Mouse (Mus musculus) hindbrain, embryonic 13.5 days (tissue): ENCODE results near the gene Rab19. TPM values are rescaled to one million over a fixed set of nuclear protein-coding genes. Genes with fewer than 3 reads are reported as not detected.
"Not testable (repeated sequence)": the region's sequence is repeated elsewhere in the genome, so short reads cannot be mapped to it uniquely, and the experiment has no call there.

Experiments
- ATAC-seq: fragments of 200-750 bp; cut with Nextera tagmentation; 2 replicates; pipeline ENCODE4 v1.8.0; 2017; ENCODE audit warnings: moderate TSS enrichment; ENCODE audit not compliant: low FRiP score
- H3K27ac ChIP-seq: fragments of 300-500 bp; sonication (generic); 2 replicates; pipeline ENCODE4 v1.5.1; 2015; ENCODE audit warnings: inconsistent platforms, mild to moderate bottlenecking, moderate library complexity
- H3K27me3 ChIP-seq: fragments of 300-500 bp; sonication (generic); 2 replicates; pipeline ENCODE4 v1.6.1; 2015; ENCODE audit warnings: mild to moderate bottlenecking, inconsistent platforms
- H3K36me3 ChIP-seq: fragments of 300-500 bp; sonication (generic); 2 replicates; pipeline ENCODE4 v1.6.1; 2015; ENCODE audit warnings: mild to moderate bottlenecking, inconsistent platforms
- H3K4me1 ChIP-seq: fragments of 300-500 bp; sonication (generic); replicated peaks from 2 replicates; pipeline ENCODE4 v1.6.1; 2015; ENCODE audit warnings: inconsistent platforms
- H3K4me2 ChIP-seq: fragments of 300-500 bp; sonication (generic); 2 replicates; pipeline ENCODE4 v1.6.1; 2015; ENCODE audit warnings: inconsistent platforms, mild to moderate bottlenecking, moderate library complexity
- H3K4me3 ChIP-seq: fragments of 300-500 bp; sonication (generic); 2 replicates; pipeline ENCODE4 v1.5.1; 2015; ENCODE audit warnings: mild to moderate bottlenecking, inconsistent platforms
- H3K9ac ChIP-seq: fragments of 300-500 bp; sonication (generic); 2 replicates; pipeline ENCODE4 v1.6.1; 2015; ENCODE audit warnings: mild to moderate bottlenecking, inconsistent platforms
- H3K9me3 ChIP-seq: fragments of 300-500 bp; sonication (generic); 2 replicates; pipeline ENCODE4 v1.6.1; 2016; ENCODE audit warnings: inconsistent platforms
- WGBS: fragments of 180-500 bp; shearing (Covaris S2); methylation state at CpG from one replicate; pipeline ENCODE4 v1.1.7; 2015; 5-methylcytosine and 5-hydroxymethylcytosine counted together
- polyA plus RNA-seq: library from polyadenylated mRNA; unstranded; fragments of >200 nt; fragmentation: Nextera tagmentation; extraction: Ambion mirVana; gene quantifications from 2 replicates; pipeline ENCODE4 v1.2.1, GENCODE M21; 2015

The Rab19 gene
- 0.25 and 0.34 TPM in 2 replicates for polyA plus RNA-seq

- Histone ChIP-seq H3K9ac (no peak within 1 kb of the TSS), H3K27me3 (peaks cover 24% of the 10 kb centered on the region), H3K4me3 (peak within 1 kb of the TSS; percentile 20), H3K36me3 (no peaks in the 10 kb centered on the region), H3K9me3 (no peaks in the 10 kb centered on the region), H3K4me1 (peaks cover 14% of the 10 kb centered on the region), H3K27ac (no peak within 1 kb of the TSS), H3K4me2 (peak within 1 kb of the TSS; percentile 46)
- 12% methylated on average over 20 of the region's 20 CpGs for WGBS
- no peak for ATAC-seq
Measured at GRCm38 (mm10) chr6:39381125-39381880, at the start of gene Rab19. Rab19 (plus strand) TSS chr6:39381175.

DNA sequence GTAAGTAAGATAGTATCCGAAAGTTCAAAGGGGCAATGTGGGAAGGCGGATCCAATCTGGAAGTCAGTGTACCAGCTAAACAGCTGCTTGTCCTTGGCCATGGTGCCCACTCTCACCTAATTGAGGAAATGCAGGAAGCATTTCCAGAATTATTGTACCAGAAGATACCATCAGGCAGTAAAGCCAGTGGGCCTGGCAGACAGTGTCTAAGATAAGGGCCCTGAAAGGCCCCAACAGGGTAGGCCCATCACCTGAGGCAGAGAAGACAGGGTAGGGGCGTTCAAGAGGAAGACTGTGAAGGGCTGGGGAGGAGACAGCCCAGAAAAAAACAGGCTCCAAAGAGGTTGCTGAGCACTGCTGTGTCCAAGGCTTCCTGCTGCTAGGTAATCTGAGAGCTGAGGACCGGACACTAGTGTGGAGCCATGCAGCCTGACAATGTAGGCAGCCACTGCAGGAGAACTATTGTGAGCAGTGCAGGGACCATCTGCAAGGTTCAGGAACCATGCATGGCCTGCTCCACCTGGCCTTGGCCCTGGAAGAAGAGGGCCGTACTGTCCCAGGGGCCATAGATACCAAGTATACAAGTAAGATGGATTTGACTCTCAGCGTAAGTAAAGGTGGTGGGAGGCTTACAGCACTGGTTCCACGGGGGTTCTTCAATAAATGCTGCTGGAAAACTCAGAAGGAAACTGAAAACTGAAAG lies 48.8 kb upstream of the Rab19 start:
- ATAC-seq: no peak
- Histone ChIP-seq H3K4me1 (no peaks in the 10 kb centered on the region), H3K4me3 (no peak overlapping the region), H3K27me3 (no peaks in the 10 kb centered on the region), H3K9ac (no peak overlapping the region), H3K9me3 (no peaks in the 10 kb centered on the region), H3K4me2 (no peak overlapping the region), H3K27ac (no peak overlapping the region), H3K36me3 (peaks cover 48% of the 10 kb centered on the region)
- WGBS: 86% methylated on average over 7 of the region's 7 CpGs

- 91% methylated on average over 7 of the region's 7 CpGs for WGBS
Measured at GRCm38 (mm10) chr6:39334224-39334623, 46.8 kb upstream of the Rab19 start.

GRCm38 (mm10) chr6:39334873-39335272 lies 46.1 kb upstream of the Rab19 start:
- WGBS: 92% methylated on average over 3 of the region's 3 CpGs
- Histone ChIP-seq H3K4me2 (no peak overlapping the region), H3K4me1 (no peaks in the 10 kb centered on the region), H3K36me3 (peaks cover 64% of the 10 kb centered on the region), H3K9ac (no peak overlapping the region), H3K9me3 (no peaks in the 10 kb centered on the region), H3K4me3 (no peak overlapping the region), H3K27me3 (no peaks in the 10 kb centered on the region), H3K27ac (no peak overlapping the region)
- ATAC-seq: no peak

More at GRCm38 (mm10) chr6:39334224-39334623, 46.8 kb upstream of the Rab19 start:
- no peak for ATAC-seq
- Histone ChIP-seq H3K27ac (no peak overlapping the region), H3K4me1 (no peaks in the 10 kb centered on the region), H3K36me3 (peaks cover 61% of the 10 kb centered on the region), H3K4me2 (no peak overlapping the region), H3K4me3 (no peak overlapping the region), H3K9ac (no peak overlapping the region), H3K9me3 (no peaks in the 10 kb centered on the region), H3K27me3 (no peaks in the 10 kb centered on the region)

GRCm38 (mm10) chr6:39338359-39338758 lies 42.6 kb upstream of the Rab19 start:
- Histone ChIP-seq H3K4me1 (no peaks in the 10 kb centered on the region), H3K4me3 (no peak overlapping the region), H3K27me3 (no peaks in the 10 kb centered on the region), H3K9me3 (no peaks in the 10 kb centered on the region), H3K36me3 (peaks cover 70% of the 10 kb centered on the region), H3K9ac (no peak overlapping the region), H3K4me2 (no peak overlapping the region), H3K27ac (no peak overlapping the region)
- ATAC-seq: no peak
- 80% methylated on average over 8 of the region's 8 CpGs for WGBS

GRCm38 (mm10) chr6:39341798-39342197 lies 39.2 kb upstream of the Rab19 start:
- WGBS: 93% methylated on average over 2 of the region's 2 CpGs
- Histone ChIP-seq H3K27me3 (no peaks in the 10 kb centered on the region), H3K4me2 (no peak overlapping the region), H3K9ac (no peak overlapping the region), H3K4me3 (no peak overlapping the region), H3K9me3 (no peaks in the 10 kb centered on the region), H3K4me1 (peaks cover 19% of the 10 kb centered on the region), H3K36me3 (peaks cover 64% of the 10 kb centered on the region), H3K27ac (no peak overlapping the region)
- ATAC-seq: no peak

GRCm38 (mm10) chr6:39344020-39344419 lies 37.0 kb upstream of the Rab19 start:
- Histone ChIP-seq H3K9ac (no peak overlapping the region), H3K4me3 (no peak overlapping the region), H3K36me3 (peaks cover 51% of the 10 kb centered on the region), H3K4me1 (peaks cover 37% of the 10 kb centered on the region), H3K4me2 (no peak overlapping the region), H3K27ac (no peak overlapping the region), H3K9me3 (no peaks in the 10 kb centered on the region), H3K27me3 (no peaks in the 10 kb centered on the region)
- peak; percentile 78 for ATAC-seq
- 29% methylated on average over 12 of the region's 12 CpGs for WGBS

- WGBS: 23% methylated on average over 7 of the region's 7 CpGs
- no peak for ATAC-seq
Measured at GRCm38 (mm10) chr6:39345430-39345829, 35.5 kb upstream of the Rab19 start.

DNA sequence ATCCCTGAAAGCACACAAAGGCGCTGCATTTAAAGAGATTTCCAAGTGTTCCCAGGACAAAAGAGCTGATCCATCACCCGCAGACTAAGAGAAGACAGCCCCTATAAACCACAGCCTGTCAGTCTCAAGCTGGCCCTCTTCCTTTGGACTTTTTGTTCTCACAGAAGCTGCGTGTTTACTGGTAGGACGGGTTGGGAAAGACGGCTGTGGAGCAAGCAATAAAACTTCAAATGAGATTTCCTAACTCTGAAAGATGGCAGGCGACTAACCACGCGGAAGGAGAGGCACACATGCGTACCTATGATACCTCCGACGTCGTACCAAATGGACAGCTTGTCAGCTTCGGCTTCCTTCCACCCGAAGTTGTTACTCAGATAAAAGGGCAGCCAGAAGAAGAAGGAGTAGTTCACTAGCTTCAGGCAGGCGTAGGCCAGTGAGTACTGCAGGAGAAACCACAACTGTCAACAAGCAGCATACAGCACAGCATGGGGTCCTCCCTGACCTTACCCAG lies 33.9 kb upstream of the Rab19 start:
- no peak for ATAC-seq
- H3K4me1 ChIP-seq: peaks cover 42% of the 10 kb centered on the region
- H3K4me3 ChIP-seq: no peak overlapping the region
- H3K9ac ChIP-seq: no peak overlapping the region
- no peaks in the 10 kb centered on the region for H3K9me3 ChIP-seq
- H3K27me3 ChIP-seq: no peaks in the 10 kb centered on the region
- WGBS: 10% methylated on average over 15 of the region's 15 CpGs
- peak overlapping the region; percentile 58 for H3K27ac ChIP-seq
- H3K4me2 ChIP-seq: no peak overlapping the region
- peaks cover 68% of the 10 kb centered on the region for H3K36me3 ChIP-seq

More at GRCm38 (mm10) chr6:39345430-39345829, 35.5 kb upstream of the Rab19 start:
- no peak overlapping the region for H3K4me2 ChIP-seq
- no peaks in the 10 kb centered on the region for H3K9me3 ChIP-seq
- no peak overlapping the region; the same call in 1 of the 2 replicates for H3K9ac ChIP-seq
- no peak overlapping the region for H3K4me3 ChIP-seq
- H3K27me3 ChIP-seq: no peaks in the 10 kb centered on the region
- H3K36me3 ChIP-seq: peaks cover 61% of the 10 kb centered on the region
- H3K27ac ChIP-seq: peak overlapping the region; percentile 18; the same call in 1 of the 2 replicates
- H3K4me1 ChIP-seq: peaks cover 42% of the 10 kb centered on the region

DNA sequence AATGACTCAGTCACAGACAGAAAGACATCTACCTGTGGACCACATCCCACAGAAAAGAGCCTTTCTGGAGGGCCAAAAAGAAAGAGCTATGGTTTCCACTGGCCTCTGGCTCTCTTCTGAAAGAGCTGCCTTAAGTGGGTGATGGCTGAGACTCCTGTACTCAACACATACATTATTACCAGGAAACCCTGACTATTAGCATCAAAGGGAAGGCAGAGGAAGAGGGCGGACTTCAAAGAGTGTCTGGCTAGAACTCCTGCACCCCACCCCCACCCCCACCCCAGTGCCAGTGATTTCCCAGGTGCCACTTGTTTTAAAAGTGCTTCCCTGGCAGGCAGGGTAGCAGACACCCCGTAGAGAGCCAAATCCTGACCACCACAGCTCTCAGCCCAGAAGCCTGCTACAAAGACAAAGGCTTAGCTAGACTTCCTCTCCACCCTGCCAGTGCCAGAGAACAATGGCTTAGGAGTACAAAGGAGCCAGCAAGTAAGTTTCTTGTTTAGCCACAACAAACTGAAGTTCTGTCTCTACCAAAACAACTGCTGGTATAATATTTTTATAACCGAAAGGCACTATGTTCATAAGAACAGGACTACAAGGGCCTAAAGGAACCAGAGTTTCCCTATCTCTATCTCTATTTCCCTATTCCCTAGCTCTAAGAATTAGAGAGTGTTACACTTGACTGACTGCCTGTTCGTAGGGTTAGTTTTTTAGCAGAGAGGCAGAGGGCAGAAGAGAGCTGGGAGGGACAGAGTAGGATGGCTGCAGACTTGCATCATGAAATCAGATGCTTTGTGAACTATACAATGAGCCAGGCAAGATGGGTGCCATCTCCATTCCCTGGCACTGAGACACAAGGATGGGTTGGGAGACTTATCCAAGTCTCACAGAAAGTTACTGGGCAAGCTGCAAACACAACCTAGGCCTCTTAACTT lies 32.8 kb upstream of the Rab19 start:
- peak overlapping the region; percentile 62 for H3K27ac ChIP-seq
- peak overlapping the region; percentile 29; the same call in 1 of the 2 replicates for H3K9ac ChIP-seq
- no peak overlapping the region for H3K4me2 ChIP-seq
- peaks cover 66% of the 10 kb centered on the region for H3K36me3 ChIP-seq
- H3K27me3 ChIP-seq: no peaks in the 10 kb centered on the region
- no peaks in the 10 kb centered on the region for H3K9me3 ChIP-seq
- ATAC-seq: no peak
- 15% methylated on average over 4 of the region's 4 CpGs for WGBS
- H3K4me1 ChIP-seq: peaks cover 42% of the 10 kb centered on the region
- H3K4me3 ChIP-seq: no peak overlapping the region

DNA sequence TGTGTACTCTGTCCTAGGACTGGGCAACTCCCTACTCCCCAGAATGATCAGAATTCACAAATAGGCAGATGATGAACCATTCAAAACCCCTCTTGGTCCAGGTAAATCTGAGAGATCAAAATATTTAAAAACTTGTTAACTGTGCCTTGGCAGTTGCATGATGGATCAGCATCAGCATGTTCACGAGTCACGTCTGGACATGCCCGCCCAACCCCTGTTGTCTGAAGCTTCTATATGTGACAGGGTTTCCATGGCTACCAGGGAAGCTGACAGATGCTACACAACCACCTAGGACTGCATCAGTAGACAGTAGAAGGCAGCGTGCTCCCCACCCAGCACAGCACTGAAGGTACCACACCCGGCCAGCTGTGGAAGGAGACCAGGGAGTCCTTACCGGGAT lies 32.0 kb upstream of the Rab19 start:
- 0 out of 2 replicates have a peak overlapping the region, but pooled peaks have one; percentile 62 for H3K27ac ChIP-seq
- H3K4me3 ChIP-seq: no peak overlapping the region
- 46% methylated on average over 6 of the region's 6 CpGs for WGBS
- H3K4me2 ChIP-seq: no peak overlapping the region
- peaks cover 42% of the 10 kb centered on the region for H3K4me1 ChIP-seq
- no peaks in the 10 kb centered on the region for H3K9me3 ChIP-seq
- ATAC-seq: no peak
- H3K27me3 ChIP-seq: no peaks in the 10 kb centered on the region
- H3K36me3 ChIP-seq: peaks cover 67% of the 10 kb centered on the region
- H3K9ac ChIP-seq: no peak overlapping the region

GRCm38 (mm10) chr6:39359207-39359606 lies 21.8 kb upstream of the Rab19 start:
- H3K9me3 ChIP-seq, H3K27ac ChIP-seq, H3K4me2 ChIP-seq, H3K4me1 ChIP-seq, H3K27me3 ChIP-seq, H3K4me3 ChIP-seq, H3K9ac ChIP-seq, ATAC-seq: not testable (repeated sequence)
- WGBS: 97% methylated on average over 9 of the region's 9 CpGs
- H3K36me3 ChIP-seq: peaks cover 74% of the 10 kb centered on the region
